Mouse (Mus musculus): ENCODE data around the gene Erv3.
A peak's percentile ranks its signal among the peaks of the same experiment; 100 is the strongest.
"Not testable (repeated sequence)": the region's sequence is repeated elsewhere in the genome, so short reads cannot be mapped to it uniquely, and the experiment has no call there.

The Erv3 gene

GRCm38 (mm10) chr2:131864262-131864796, 4.8 kb upstream of the Erv3 start:
- DNase-seq (ENCODE audit: low read depth, low spot score): no peak

DNA sequence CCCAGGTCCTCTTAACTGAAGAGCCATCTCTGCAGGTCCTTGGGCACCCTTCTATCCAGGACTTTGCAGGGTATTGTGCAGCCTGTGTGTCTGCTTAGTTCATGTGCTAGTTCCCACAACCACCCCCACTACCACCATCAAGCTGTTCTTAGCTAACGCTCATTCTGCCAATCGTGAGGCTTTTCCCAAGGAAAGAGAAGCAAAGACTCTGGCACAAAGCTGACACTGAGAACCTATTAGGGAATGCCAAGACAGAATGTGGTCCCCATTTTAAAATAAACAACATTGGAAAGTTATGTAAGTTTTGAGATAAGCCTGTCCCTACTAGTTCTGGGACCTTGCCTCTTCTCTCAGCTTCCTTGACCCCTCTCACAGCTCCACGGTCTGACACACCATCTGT, 3.9 kb upstream of the Erv3 start:
- no peak for DNase-seq (ENCODE audit: low read depth, low spot score)

- DNase-seq (ENCODE audit: low read depth, low spot score): no peak
These were observed 3.2 kb upstream of the Erv3 start for GRCm38 (mm10) chr2:131862617-131863275.

GRCm38 (mm10) chr2:131857838-131858237, 1.7 kb downstream of the Erv3 start:
- peak; percentile 49 for DNase-seq (ENCODE audit: low read depth, low spot score)

DNA sequence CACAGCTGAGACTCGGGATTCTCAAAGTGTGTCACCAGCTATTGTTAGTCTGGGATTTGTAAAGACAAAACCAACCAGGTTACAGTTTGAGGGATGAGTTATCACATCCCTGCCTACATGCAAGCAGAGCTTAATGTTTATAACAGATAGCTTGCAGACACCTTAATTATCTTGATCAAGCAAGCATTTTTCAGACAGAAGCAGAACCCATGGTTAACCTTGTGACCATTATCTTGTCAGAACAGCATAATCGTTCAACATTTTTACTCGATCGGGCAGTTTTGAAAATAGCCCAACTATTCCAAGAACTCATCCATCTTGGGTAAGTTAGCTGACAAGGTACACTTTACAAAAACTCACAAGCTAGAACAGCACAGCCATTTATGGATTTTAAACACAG, 5.8 kb downstream of the Erv3 start:
- no peak for DNase-seq (ENCODE audit: low read depth, low spot score)

DNA sequence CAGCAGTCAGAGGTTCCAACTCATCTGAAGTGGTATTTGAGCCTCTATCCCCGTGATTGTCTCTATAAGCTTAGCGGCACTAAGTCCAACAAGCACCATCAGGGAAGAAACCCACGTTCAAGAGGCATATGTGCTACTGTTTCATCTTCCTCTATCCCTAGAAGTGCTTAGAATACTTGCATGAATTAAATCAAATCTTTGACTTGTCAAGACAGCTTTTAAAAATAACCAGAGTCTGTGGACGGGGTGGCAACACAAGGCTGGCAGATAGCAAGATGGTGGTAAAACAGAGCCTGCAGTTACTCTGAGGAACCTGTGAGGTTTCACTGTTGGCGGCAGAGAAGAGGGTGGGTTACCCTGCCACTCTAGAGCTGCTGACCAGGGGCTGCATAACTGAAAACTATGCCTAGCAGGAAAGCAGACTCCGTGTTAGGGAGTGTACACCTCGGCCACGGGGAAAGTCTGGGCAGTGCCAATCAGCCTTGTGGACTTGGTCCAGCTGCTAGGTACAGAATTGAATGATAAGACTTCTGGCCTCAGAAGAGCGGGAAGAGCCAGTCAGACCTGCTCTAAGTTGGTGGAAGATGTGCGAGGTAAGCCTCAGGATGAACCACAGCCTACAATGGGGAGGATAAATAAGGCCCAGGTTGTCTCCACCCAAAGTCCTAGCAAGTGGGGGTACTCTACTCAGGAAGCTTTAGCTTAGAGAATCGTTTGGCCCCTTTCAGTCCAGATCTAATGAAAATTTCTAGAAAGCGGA, 8.0 kb downstream of the Erv3 start:
- no peak for DNase-seq (ENCODE audit: low read depth, low spot score)

- no peak for DNase-seq (ENCODE audit: low read depth, low spot score)
These were observed 9.5 kb downstream of the Erv3 start for GRCm38 (mm10) chr2:131850047-131850446.

DNA sequence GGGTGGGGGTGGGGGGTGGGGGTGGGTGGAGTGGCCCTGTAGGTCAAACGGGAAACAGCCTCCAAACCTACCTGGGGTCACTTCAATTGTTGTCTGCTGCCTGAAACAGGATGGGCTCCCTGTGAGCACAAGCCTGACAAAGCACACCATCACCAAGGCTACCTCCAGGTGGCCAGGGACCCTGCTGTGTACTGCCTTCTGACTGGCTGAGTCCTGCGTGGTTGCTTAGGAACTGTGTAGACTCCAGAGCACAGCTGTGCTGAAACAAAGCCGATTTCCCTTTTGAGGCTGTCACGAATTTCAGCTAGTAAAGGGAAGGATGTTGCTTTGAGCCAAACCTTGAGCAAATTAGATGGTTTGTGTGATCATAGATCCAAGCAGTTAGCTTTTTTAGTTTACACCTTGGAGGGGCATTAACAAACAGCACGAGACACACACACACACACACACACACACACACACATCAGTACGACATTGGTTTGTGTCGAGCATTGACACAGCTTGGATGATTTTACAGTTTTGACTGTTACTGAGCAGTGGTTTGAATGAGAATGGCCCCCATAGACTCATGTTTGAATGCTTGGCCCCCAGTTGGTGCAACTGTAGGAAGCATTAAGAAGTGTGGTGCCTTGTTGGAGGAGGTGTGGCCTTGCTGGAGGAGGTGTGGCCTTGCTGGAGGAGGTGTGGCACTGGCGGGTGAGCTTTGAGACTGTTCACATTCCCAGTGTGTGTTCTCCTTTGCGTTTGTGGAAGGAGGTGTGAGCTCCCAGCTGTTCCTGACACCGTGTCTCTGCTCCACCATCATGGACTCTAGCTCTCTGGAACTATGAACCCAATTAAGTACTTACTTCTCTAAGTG, 11.8 kb downstream of the Erv3 start:
- no peak for DNase-seq (ENCODE audit: low read depth, low spot score)

DNA sequence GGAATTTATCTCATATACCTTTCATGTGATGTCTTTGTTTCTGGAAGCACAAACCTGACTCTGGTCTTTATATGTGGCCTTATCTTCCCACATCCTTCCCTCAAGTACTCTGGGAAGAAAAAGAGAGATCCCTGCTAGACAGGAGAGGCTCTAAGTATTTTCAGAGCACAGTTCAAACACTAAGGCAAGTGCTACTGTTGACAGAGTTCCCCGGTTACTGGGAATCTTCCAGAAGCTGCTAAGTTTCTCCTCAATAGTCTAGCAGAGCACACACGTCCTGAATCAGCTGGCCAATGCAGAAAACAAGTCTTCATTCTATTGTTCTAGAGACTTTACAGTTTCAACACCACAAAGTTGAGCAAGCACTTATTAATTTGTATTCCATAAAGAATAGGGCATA, 12.7 kb downstream of the Erv3 start:
- DNase-seq (ENCODE audit: low read depth, low spot score): no peak

- no peak for DNase-seq (ENCODE audit: low read depth, low spot score)
These were observed 13.3 kb downstream of the Erv3 start for GRCm38 (mm10) chr2:131846132-131846710.

GRCm38 (mm10) chr2:131845671-131846070, 13.9 kb downstream of the Erv3 start:
- no peak for DNase-seq (ENCODE audit: low read depth, low spot score)

DNA sequence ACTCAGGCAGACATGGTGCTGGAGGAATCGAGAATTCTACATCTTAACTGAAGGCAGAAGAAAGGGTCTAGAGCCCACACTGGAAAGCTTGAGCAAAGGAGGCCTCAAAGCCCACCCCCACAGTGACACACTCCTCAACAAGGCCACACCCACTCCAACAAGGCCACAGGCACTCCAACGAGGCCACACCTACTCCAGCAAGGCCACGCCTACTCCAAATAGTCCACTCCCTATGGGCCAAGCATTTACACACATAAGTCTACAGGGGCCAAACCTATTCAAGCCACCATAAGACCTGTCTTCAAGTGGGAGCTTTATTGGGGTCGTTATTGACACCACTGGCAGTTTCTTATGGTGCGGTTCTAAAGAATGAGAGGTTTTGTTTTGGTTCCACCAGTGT, 17.0 kb downstream of the Erv3 start:
- no peak for DNase-seq (ENCODE audit: low read depth, low spot score)

DNA sequence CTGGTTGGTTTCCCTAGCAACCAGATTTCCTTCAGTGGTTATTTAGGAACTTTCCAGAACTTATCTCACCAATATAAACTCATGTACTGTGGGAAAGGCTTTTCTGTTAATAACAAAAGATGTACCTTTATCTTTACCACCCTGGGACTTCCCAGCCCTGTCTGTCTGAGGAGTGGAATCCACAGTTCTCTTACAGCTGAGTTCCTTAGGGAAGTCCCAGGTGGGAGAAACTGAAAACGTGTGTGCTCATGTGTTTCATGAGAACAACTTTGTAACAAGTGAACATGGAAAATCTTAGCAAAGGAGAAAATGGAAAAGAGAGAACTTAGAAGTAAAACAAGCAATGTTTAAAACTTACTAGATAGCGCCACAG, 18.2 kb downstream of the Erv3 start:
- no peak for DNase-seq (ENCODE audit: low read depth, low spot score)

DNA sequence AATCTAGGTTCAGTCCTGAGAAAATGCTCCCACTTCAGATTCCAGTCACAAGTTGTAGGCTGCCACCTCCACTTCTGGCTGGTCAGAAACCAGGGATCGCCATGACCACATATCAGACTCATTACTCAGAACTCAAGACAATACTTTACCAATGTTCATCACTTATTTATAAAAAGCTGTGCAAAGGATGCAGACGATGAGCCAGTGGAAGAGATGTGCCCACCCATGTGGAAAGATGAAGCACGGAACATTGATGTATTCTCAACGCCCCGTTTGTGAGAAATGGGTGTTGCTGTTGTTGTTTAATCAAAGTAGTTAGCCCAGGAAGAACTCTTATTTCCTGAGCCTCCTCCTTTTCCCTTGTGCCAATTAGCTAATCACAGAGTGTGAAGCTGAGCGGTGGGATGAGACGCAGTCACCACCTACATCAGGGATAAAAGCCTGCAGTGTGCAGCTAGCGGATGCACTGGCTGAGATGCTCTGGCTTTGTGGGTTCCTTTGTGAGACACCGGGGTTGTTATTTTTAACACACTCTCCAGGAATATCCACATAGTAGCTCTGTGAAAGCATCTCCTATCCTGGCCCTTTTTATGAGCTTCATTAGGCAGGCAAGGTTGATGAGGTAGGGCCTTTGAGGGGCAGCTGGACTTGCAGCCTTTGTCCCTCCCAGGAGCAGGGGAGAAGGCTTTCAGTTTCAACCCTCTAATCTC, 18.8 kb downstream of the Erv3 start:
- no peak for DNase-seq (ENCODE audit: low read depth, low spot score)

- DNase-seq (ENCODE audit: low read depth, low spot score): no peak
These were observed 25.3 kb downstream of the Erv3 start for GRCm38 (mm10) chr2:131834296-131834695.

GRCm38 (mm10) chr2:131831861-131832260, 27.7 kb downstream of the Erv3 start:
- DNase-seq (ENCODE audit: low read depth, low spot score): no peak

DNA sequence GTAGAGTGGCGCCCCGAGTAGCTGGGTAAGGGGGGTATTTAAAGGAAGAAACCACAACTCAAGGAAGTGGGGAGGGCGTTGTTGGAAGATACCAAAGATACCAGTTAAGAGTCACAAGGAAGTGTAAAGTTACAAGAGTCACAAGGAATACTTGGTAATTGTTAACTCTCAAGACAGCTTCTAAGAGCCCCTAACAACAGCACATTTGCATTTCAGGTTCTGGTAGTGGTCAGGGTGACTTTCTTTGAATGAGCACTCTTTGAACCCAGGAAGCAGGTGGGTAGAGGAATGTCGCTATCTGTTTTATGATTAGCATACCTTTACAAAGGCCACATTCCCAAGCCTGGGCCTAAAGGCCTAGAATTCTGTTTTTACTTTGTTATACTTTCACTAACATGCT, 28.6 kb downstream of the Erv3 start:
- not testable (repeated sequence) for DNase-seq (ENCODE audit: low read depth, low spot score)

DNA sequence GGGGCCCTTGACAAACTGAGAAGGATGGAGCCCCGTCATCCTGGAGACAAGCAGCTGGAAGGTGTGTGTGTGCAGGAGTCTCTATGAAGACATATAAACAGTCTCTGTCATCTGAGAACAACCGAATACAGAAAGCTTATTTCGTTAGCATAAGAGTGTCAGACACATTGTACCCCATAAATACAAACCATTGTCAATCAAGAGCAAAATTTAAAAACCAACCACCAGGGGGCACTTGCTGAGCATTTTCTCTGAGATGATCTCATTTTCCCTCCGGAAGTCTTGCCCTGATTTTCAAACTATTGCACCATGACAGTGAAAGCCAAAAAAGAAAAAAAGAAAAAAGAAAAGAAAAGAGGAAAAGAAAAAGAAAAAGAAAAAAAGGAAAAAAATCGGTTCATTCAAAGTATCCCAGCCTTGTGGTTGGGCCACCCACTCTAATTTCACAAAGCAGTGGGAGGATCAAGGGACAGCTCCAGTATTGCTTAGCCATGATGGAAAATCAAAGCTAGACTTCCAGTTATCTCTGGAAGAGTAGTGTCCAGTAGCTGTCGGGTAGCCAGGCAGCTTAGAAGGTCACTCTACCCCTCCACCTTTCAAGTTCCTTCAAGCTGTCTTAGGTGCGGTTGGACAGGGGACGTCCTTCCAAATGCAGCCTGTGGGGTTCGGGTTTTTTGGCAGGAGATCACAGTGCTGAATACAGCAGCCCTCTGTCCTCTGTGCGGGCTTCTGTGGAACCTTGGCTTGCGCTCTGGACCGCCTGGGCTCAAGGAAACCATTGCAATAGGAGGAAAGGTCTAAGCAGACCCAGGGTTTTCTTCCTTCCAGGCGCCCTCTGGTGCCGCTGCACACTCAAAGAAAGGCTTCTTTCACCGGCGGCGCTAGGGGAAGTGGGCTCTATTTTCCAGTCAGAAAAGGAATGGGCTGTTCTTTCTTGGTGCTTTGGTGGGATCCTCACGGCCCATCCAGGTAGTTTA, 31.3 kb downstream of the Erv3 start:
- DNase-seq (ENCODE audit: low read depth, low spot score): peak; percentile 90

DNA sequence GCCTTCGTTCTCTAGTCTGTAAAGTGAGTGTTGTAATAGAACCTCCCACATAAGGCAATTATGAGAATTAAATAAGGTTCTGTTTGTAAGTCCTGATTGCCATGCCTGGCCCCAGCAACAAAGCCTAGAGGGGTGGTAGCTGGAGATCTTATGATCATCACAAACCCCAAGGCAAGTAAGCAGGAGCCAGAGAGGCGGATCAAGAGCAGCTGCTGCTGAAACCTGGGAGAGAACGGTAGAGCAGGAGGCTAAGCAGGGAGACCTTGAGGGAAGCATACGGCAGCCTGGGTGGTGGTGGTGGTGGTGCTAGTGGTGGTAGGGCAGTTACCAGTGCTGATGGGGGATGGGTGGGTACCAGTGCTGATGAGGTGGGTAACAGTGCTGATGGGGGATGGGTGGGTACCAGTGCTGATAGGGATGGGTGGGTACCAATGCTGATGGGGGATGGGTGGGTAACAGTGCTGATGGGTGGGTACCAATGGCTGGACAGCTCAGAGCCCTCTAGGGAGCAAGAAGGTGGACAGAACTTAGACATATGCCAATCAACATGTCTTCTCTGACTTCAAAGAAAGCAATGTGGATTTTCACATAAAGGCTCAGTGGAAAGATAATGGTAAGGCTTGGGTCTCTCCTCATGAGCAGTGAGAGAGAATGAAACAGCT, 32.4 kb downstream of the Erv3 start:
- DNase-seq (ENCODE audit: low read depth, low spot score): no peak

All from 3T3-L1 (cell line).